Mouse (Mus musculus): Measurements from ENCODE around the gene Gipr. TPM values are rescaled to one million over a fixed set of nuclear protein-coding genes. Genes with fewer than 3 reads are reported as not detected.

Gene Gipr
- polyA plus RNA-seq (2012; rRNA removed), result 0.67 and 0.68 TPM in 2 replicates

GRCm38 (mm10) chr7:19165656-19166423 lies at the start of gene Gipr:
Gene Gipr, minus strand, starts transcription at chr7:19166127.
- no peak for DNase-seq (ENCODE audit: low read depth, low spot score)
- 14% methylated on average over 14 of the region's 14 CpGs for WGBS

GRCm38 (mm10) chr7:19214940-19215339 lies 49.0 kb upstream of the Gipr start:
- DNase-seq (ENCODE audit: low read depth, low spot score), result no peak
- WGBS, result 54% methylated on average over 9 of the region's 9 CpGs

GRCm38 (mm10) chr7:19214369-19214768 lies 48.4 kb upstream of the Gipr start:
- WGBS, result 55% methylated on average over 7 of the region's 7 CpGs
- no peak for DNase-seq (ENCODE audit: low read depth, low spot score)

- 72% methylated on average over 2 of the region's 2 CpGs for WGBS
- DNase-seq (ENCODE audit: low read depth, low spot score), result no peak
Observed at GRCm38 (mm10) chr7:19213385-19213784, 47.5 kb upstream of the Gipr start.

- WGBS, result 5% methylated on average over 29 of the region's 30 CpGs
- DNase-seq (ENCODE audit: low read depth, low spot score), result no peak
Observed at GRCm38 (mm10) chr7:19211996-19212755, 46.2 kb upstream of the Gipr start, which contains the start of gene Gpr4. Gene Gpr4, plus strand, starts transcription at chr7:19212538.

GRCm38 (mm10) chr7:19211041-19211675 lies 45.2 kb upstream of the Gipr start:
- WGBS, result 30% methylated on average over 5 of the region's 5 CpGs
- no peak for DNase-seq (ENCODE audit: low read depth, low spot score)

GRCm38 (mm10) chr7:19210010-19210409 lies 44.1 kb upstream of the Gipr start:
- 93% methylated on average over 5 of the region's 5 CpGs for WGBS
- no peak for DNase-seq (ENCODE audit: low read depth, low spot score)

GRCm38 (mm10) chr7:19209494-19209893 lies 43.6 kb upstream of the Gipr start:
- WGBS, result 71% methylated on average over 4 of the region's 4 CpGs
- DNase-seq (ENCODE audit: low read depth, low spot score), result no peak

- WGBS, result 56% methylated on average over 7 of the region's 7 CpGs
- DNase-seq (ENCODE audit: low read depth, low spot score), result no peak
Observed at GRCm38 (mm10) chr7:19208944-19209472, 43.1 kb upstream of the Gipr start.

- WGBS, result 77% methylated on average over 13 of the region's 13 CpGs
Observed at GRCm38 (mm10) chr7:19208201-19208910, 42.4 kb upstream of the Gipr start.

GRCm38 (mm10) chr7:19202065-19202850 lies 36.3 kb upstream of the Gipr start:
- 38% methylated on average over 15 of the region's 15 CpGs for WGBS
- no peak for DNase-seq (ENCODE audit: low read depth, low spot score)

More at GRCm38 (mm10) chr7:19208201-19208910, 42.4 kb upstream of the Gipr start:
- no peak for DNase-seq (ENCODE audit: low read depth, low spot score)

GRCm38 (mm10) chr7:19201660-19202059 lies 35.7 kb upstream of the Gipr start:
- WGBS, result 76% methylated on average over 15 of the region's 15 CpGs
- no peak for DNase-seq (ENCODE audit: low read depth, low spot score)

GRCm38 (mm10) chr7:19197985-19198384 lies 32.1 kb upstream of the Gipr start:
- no peak for DNase-seq (ENCODE audit: low read depth, low spot score)
- WGBS, result 37% methylated on average over 2 of the region's 2 CpGs

GRCm38 (mm10) chr7:19196676-19197075 lies 30.7 kb upstream of the Gipr start:
- no peak for DNase-seq (ENCODE audit: low read depth, low spot score)
- 59% methylated on average over 6 of the region's 6 CpGs for WGBS

- no peak for DNase-seq (ENCODE audit: low read depth, low spot score)
Observed at GRCm38 (mm10) chr7:19194676-19195075, 28.7 kb upstream of the Gipr start.

GRCm38 (mm10) chr7:19184758-19185157 lies 18.8 kb upstream of the Gipr start:
- no peak for DNase-seq (ENCODE audit: low read depth, low spot score)
- 70% methylated on average over 6 of the region's 6 CpGs for WGBS

More at GRCm38 (mm10) chr7:19194676-19195075, 28.7 kb upstream of the Gipr start:
- 99% methylated on average over 4 of the region's 4 CpGs for WGBS

- DNase-seq (ENCODE audit: low read depth, low spot score), result no peak
- WGBS, result 77% methylated on average over 2 of the region's 2 CpGs
Observed at GRCm38 (mm10) chr7:19184250-19184649, 18.3 kb upstream of the Gipr start.

GRCm38 (mm10) chr7:19180862-19181429 lies 15.0 kb upstream of the Gipr start:
- WGBS, result under 1% methylated on average over 27 of the region's 27 CpGs
- no peak for DNase-seq (ENCODE audit: low read depth, low spot score)

Data from large intestine, adult 2 months (tissue).